Mouse (Mus musculus) cerebellum, postnatal 4 days (tissue): ENCODE results near the gene Agbl3.
A peak's percentile ranks its signal among the peaks of the same experiment; 100 is the strongest.

Source experiments
- DNase-seq, 2 experiments: peaks; one replicate each; pipeline ENCODE4 v3.0.0; 2022; ENCODE audit warnings: low spot score in 2 of 2, mixed read lengths in 1 of 2

The Agbl3 gene

GRCm38 (mm10) chr6:34780231-34780942, at the start of gene Agbl3:
Agbl3 (plus strand) TSS chr6:34780432.
- peak; percentile 92 to 95 for DNase-seq

GRCm38 (mm10) chr6:34731007-34731406, 49.2 kb upstream of the Agbl3 start:
- DNase-seq = no peak

DNA sequence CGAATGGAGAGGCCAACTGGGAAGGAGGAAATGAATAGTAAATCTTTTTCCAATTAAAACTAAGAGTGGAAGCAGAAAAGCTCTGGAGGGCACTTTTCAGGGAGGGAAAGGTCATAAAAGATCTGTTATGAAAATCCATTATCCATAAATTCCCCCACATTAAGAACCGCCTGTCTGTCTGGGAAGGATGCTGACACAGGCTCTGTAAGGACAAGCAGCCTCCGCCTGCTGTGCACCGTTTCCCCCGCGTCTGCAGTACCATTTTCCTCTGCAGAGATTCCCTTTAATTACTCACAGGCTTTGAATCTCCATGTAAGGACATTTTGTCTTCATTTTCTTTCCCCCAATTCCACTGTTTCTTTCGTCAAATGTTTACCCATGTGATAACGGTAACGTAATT, 48.7 kb upstream of the Agbl3 start:
- DNase-seq = no peak

- DNase-seq = no peak
These were observed 45.1 kb upstream of the Agbl3 start for GRCm38 (mm10) chr6:34734940-34735695.

DNA sequence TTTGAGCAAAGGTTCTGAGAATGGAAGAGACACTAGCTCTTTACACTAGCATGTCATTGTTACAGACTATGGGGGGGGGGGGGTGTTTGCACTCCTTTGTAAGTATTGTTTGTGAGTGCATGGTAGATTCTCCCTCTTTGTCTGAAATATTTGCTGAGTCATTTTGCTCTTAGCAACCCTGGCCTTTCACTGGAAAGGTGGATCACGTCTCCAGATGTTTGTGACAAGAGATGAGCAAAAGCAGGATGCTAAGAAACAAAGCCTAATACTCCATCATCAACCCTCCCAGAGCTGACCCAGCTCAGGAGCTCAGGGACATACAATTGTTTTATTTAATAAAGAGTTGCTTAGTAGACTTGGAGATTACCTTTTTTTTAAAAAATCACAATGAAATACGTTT, 43.3 kb upstream of the Agbl3 start:
- DNase-seq = no peak

- DNase-seq = no peak
These were observed 36.3 kb upstream of the Agbl3 start for GRCm38 (mm10) chr6:34743946-34744345.

- no peak for DNase-seq
These were observed 32.4 kb upstream of the Agbl3 start for GRCm38 (mm10) chr6:34747846-34748245.

DNA sequence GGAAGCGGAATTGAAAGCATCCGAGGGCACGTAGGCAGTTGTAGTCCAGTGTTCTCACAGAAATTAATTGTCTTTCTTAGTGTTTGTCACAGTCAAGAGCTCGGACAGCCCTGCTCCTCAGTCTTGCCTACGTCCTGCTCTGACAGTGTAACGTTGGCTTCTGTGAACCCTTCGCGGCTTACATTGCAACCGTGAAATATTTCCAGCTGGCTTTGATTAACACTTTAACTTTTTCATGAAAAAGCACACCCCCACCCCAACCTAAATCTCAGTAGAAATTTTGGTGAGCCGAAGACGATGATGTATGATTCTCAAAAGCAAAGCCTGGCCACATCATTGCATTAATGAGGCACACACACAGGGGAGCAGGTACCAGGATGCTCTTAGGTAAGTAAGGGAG, 31.7 kb upstream of the Agbl3 start:
- no peak for DNase-seq

GRCm38 (mm10) chr6:34749526-34749925, 30.7 kb upstream of the Agbl3 start:
- no peak for DNase-seq

- no peak for DNase-seq
These were observed 29.6 kb upstream of the Agbl3 start for GRCm38 (mm10) chr6:34750487-34751120.

DNA sequence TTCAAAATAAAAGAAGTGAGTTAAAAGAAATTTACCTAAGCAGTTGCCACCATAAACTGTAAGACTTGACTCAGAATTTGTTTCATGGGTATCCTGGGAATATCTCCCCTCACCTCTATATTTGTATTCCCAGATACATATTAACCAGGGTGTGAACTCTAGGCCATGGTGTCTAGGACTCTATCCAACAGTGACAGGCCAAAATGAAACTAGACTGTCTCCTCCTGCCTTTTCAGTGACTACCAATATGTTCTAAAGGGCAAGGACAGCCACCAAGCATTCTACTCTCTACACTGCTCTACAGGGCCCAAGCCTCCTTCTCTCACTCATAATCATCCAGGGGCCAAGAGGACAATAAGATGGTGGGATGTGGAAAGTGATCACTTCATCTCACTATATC, 28.6 kb upstream of the Agbl3 start:
- no peak for DNase-seq

- DNase-seq = peak in 1 of 2 experiments; percentile 36
These were observed 25.8 kb upstream of the Agbl3 start for GRCm38 (mm10) chr6:34754448-34754847.

DNA sequence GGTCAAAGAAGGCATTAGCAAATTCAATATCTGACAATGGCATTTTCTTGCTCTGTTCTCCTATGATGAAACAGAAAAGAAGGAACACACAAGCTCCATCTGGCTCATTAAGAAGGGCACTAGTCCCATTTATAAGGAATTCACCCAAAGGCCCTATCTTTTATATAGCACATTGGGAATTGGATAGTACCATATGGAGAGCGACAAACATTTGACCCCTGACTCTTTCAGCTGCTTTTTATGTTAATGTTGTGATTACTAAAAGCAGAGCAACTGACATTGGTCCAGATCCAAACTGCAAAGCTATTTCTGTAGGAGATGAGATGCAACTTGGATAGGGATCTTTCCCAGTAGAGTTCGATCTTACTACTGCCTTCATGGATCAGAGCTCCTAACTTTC, 21.9 kb upstream of the Agbl3 start:
- DNase-seq = no peak

GRCm38 (mm10) chr6:34760023-34760422, 20.2 kb upstream of the Agbl3 start:
- DNase-seq = peak in 1 of 2 experiments; percentile 30

GRCm38 (mm10) chr6:34765721-34766120, 14.5 kb upstream of the Agbl3 start:
- DNase-seq = no peak

- DNase-seq = no peak
These were observed 10.2 kb upstream of the Agbl3 start for GRCm38 (mm10) chr6:34769984-34770383.

DNA sequence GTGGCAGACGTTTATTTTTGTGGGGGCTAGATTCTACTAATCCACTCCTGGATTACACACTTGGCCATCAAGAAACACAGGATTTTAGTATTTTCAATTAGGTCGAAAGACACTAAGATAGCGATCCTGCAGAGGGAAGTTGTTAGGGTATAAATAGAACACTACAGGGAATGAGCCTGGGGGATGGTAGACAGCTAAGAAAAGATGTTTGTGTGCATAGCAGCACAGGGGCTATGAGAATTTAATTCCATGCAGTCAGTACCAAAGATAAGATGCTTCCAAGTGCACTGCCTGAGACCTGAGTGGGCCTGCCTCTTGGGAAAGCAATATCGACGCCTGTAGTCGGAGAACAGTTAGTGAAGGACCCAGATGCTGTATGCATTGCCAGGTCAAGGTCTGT, 9.7 kb upstream of the Agbl3 start:
- DNase-seq = no peak

DNA sequence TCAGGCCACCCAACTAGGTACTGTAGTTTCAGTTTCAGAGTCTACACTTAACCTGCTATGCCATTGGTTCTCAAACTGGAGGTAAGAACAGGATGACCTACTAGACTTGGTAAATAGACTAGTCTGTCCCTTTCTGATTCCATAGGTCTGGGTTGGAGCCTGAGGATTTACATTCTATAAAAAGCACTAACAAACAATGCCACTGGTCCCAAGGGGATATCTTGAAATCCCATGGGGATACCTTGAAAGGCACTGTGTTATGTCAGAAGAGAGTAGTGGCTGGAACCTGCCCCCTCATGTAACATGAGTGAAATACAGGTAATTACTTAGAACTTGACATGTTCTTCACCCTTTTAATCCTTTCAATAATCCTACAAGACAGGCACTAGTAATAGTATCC, 3.8 kb upstream of the Agbl3 start:
- no peak for DNase-seq

- DNase-seq = no peak
These were observed 3.1 kb upstream of the Agbl3 start for GRCm38 (mm10) chr6:34777094-34777493.

DNA sequence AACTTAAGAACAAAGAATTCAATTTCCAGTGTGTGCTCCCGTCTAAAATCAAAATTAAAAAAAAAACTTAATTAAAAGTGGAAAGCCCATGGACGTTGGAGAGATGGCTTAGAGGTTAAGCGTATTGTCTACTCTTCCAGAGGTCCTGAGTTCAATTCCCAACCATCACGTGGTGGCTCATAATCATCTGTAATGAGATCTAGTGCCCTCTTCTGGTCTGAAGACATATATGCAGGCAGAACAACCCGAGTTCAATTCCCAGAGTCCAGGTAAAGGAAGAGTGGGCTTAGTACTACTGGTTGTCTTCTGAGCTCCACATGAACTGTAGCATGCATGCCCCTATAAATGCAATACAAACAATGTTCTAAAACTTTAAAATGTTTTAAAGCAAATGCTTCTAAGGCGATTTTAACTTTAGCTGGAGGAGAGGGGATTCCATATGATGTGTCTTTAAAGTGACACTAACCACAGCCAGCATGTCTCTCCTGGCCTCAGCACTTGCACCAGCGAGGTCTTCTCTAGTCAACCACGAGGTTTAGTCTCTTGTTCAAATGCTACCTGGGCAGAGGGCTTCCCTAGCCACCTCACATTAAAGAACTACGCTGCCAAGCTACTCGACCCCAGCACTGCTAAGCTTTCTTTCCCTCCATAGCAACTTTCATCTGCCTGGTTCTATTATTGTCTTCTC, 2.1 kb upstream of the Agbl3 start:
- no peak for DNase-seq

DNA sequence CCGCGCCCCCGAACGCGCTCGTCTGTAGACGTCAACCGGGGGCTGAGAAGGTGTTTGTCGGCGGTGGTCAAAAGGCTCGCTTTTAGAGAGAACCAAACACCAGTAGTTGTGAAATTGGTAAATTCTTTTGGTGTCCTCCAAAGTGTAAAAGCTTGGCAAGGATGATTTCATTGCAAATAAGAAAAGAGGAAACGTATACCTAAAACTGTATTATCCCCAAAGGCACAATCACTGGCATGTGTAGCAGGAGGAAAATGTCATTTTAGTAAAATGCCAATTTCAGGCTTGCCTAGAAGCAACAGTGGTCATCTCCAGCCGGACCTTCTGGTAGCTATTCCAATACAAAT, 684 bp downstream of the Agbl3 start:
- DNase-seq = no peak

DNA sequence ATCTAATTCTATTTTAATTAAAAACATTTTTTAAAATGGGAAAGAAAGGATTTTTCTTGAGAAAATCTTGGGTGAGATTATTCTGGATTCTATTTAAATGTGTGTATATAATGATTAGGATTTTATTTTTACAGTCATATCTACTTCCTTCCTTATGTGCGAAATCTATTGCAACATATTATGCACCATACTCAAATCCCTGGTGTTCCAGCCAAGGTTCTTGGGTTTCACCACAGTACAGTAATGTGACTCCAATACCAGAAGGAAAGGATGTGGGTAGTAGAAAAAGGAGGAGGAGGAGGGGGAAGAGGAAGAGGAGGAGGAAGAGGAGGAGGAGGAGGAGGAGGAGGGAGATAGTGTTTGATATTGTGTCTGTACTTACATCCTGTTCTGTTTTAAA, 2.3 kb downstream of the Agbl3 start:
- no peak for DNase-seq
